Mouse (Mus musculus) stomach, embryonic 14.5 days (tissue): ENCODE measurements around the gene Raly. TPM values are rescaled to one million over a fixed set of nuclear protein-coding genes. Genes with fewer than 3 reads are reported as not detected.
A peak's percentile ranks its signal among the peaks of the same experiment; 100 is the strongest.

Source experiments
- ATAC-seq: fragments of 200-750 bp; cut with Nextera tagmentation; 2 replicates; pipeline ENCODE4 v1.8.0; 2017; ENCODE audit warnings: low read depth, moderate TSS enrichment; ENCODE audit not compliant: insufficient number of reproducible peaks, insufficient read depth, low FRiP score
- H3K27ac ChIP-seq: fragments of 300-500 bp; sonication (generic); 2 replicates; pipeline ENCODE4 v1.5.1; 2014; ENCODE audit warnings: mild to moderate bottlenecking, low read length, moderate library complexity, mixed read lengths
- H3K27me3 ChIP-seq: fragments of 300-500 bp; sonication (generic); 2 replicates; pipeline ENCODE4 v1.6.1; 2014; ENCODE audit warnings: low read length, control low read depth, mixed read lengths; ENCODE audit not compliant: control insufficient read depth, insufficient read depth
- H3K36me3 ChIP-seq: fragments of 300-500 bp; sonication (generic); 2 replicates; pipeline ENCODE4 v1.6.1; 2014; ENCODE audit warnings: mild to moderate bottlenecking, control low read depth, low read length, moderate library complexity, mixed read lengths; ENCODE audit not compliant: control insufficient read depth, insufficient read depth
- H3K4me1 ChIP-seq: fragments of 300-500 bp; sonication (generic); 2 replicates; pipeline ENCODE4 v1.6.1; 2014; ENCODE audit warnings: low read length, control low read depth, mixed read lengths; ENCODE audit not compliant: control insufficient read depth, insufficient read depth
- H3K4me2 ChIP-seq: fragments of 300-500 bp; sonication (generic); replicated peaks from 2 replicates; pipeline ENCODE4 v1.6.1; 2014; ENCODE audit warnings: low read depth, low read length, control low read depth
- H3K4me3 ChIP-seq: fragments of 300-500 bp; sonication (generic); 2 replicates; pipeline ENCODE4 v1.5.1; 2014; ENCODE audit warnings: low read depth, low read length, control low read depth
- H3K9ac ChIP-seq: fragments of 300-500 bp; sonication (generic); replicated peaks from 2 replicates; pipeline ENCODE4 v1.6.1; 2014; ENCODE audit warnings: low read depth, mild to moderate bottlenecking, control low read depth, low read length, moderate library complexity, mixed read lengths
- H3K9me3 ChIP-seq: fragments of 300-500 bp; sonication (generic); 2 replicates; pipeline ENCODE4 v1.6.1; 2016; ENCODE audit warnings: low read depth, low read length, control low read depth; ENCODE audit not compliant: control insufficient read depth
- WGBS: fragments of 180-500 bp; shearing (Covaris S2); extraction: QIAGEN DNeasy Blood & Tissue Kit; methylation state at CpG from one replicate; pipeline ENCODE4 v1.1.7; 2014; 5-methylcytosine and 5-hydroxymethylcytosine counted together
- polyA plus RNA-seq: library from polyadenylated mRNA; unstranded; fragments of >200 nt; fragmentation: Nextera tagmentation; extraction: Ambion mirVana; gene quantifications from 2 replicates; pipeline ENCODE4 v1.2.1, GENCODE M21; 2014

The Raly gene
- polyA plus RNA-seq, 1 experiment from 2014 or later, result 77.4 TPM

GRCm38 (mm10) chr2:154786776-154787175, 4.1 kb upstream of the Raly start:
- no peaks in the 10 kb centered on the region for H3K36me3 ChIP-seq
- no peak overlapping the region for H3K4me3 ChIP-seq
- no peak overlapping the region for H3K27ac ChIP-seq
- WGBS, result 80% methylated on average over 11 of the region's 11 CpGs
- no peaks in the 10 kb centered on the region for H3K9me3 ChIP-seq
- H3K4me1 ChIP-seq, result 0 out of 2 replicates have a peak, but pooled peaks cover 5% of the 10 kb centered on the region
- ATAC-seq, result no peak
- no peaks in the 10 kb centered on the region for H3K27me3 ChIP-seq
- no peak overlapping the region for H3K4me2 ChIP-seq
- no peak overlapping the region for H3K9ac ChIP-seq

- Histone ChIP-seq H3K4me3 (no peak overlapping the region), H3K4me2 (no peak overlapping the region), H3K9ac (no peak overlapping the region), H3K9me3 (no peaks in the 10 kb centered on the region), H3K27me3 (no peaks in the 10 kb centered on the region), H3K4me1 (peaks cover 24% of the 10 kb centered on the region; the same call in 1 of the 2 replicates), H3K36me3 (no peaks in the 10 kb centered on the region), H3K27ac (no peak overlapping the region)
- 71% methylated on average over 6 of the region's 6 CpGs for WGBS
- no peak for ATAC-seq
Observed at GRCm38 (mm10) chr2:154789381-154789780, 1.5 kb upstream of the Raly start.

GRCm38 (mm10) chr2:154789977-154790655, 780 bp upstream of the Raly start:
- Histone ChIP-seq H3K4me1 (peaks cover 30% of the 10 kb centered on the region; the same call in 1 of the 2 replicates), H3K27me3 (no peaks in the 10 kb centered on the region), H3K27ac (peak overlapping the region; percentile 15; the same call in 1 of the 2 replicates), H3K9ac (peak overlapping the region; percentile 25; the same call in 1 of the 2 replicates), H3K36me3 (no peaks in the 10 kb centered on the region), H3K4me2 (peak overlapping the region; percentile 47), H3K4me3 (peak overlapping the region; percentile 29), H3K9me3 (no peaks in the 10 kb centered on the region)
- 2% methylated on average over 14 of the region's 14 CpGs for WGBS
- no peak for ATAC-seq

- H3K36me3 ChIP-seq, result no peaks in the 10 kb centered on the region
- peak overlapping the region; percentile 98 for H3K27ac ChIP-seq
- peak overlapping the region; percentile 98 for H3K4me3 ChIP-seq
- no peaks in the 10 kb centered on the region for H3K9me3 ChIP-seq
- peak; percentile 44; the same call in 1 of the 2 replicates for ATAC-seq
- no peaks in the 10 kb centered on the region for H3K27me3 ChIP-seq
- H3K4me2 ChIP-seq, result peak overlapping the region; percentile 67
- under 1% methylated on average over 65 of the region's 67 CpGs for WGBS
- peaks cover 30% of the 10 kb centered on the region for H3K4me1 ChIP-seq
- H3K9ac ChIP-seq, result peak overlapping the region; percentile 99
Observed at GRCm38 (mm10) chr2:154791661-154792642, 1.1 kb downstream of the Raly start.

GRCm38 (mm10) chr2:154803372-154803771, 12.5 kb downstream of the Raly start:
- Histone ChIP-seq H3K27me3 (no peaks in the 10 kb centered on the region), H3K36me3 (no peaks in the 10 kb centered on the region), H3K27ac (no peak overlapping the region), H3K4me3 (no peak overlapping the region), H3K4me2 (no peak overlapping the region), H3K9me3 (no peaks in the 10 kb centered on the region), H3K9ac (no peak overlapping the region), H3K4me1 (peaks cover 20% of the 10 kb centered on the region)
- ATAC-seq, result no peak
- WGBS, result 97% methylated on average over 1 of the region's 1 CpGs

GRCm38 (mm10) chr2:154803845-154804244, 12.9 kb downstream of the Raly start:
- no peaks in the 10 kb centered on the region for H3K27me3 ChIP-seq
- ATAC-seq, result no peak
- 52% methylated on average over 4 of the region's 4 CpGs for WGBS
- no peaks in the 10 kb centered on the region for H3K9me3 ChIP-seq
- peaks cover 17% of the 10 kb centered on the region for H3K4me1 ChIP-seq
- no peak overlapping the region for H3K9ac ChIP-seq
- H3K4me3 ChIP-seq, result no peak overlapping the region
- no peaks in the 10 kb centered on the region for H3K36me3 ChIP-seq
- no peak overlapping the region for H3K27ac ChIP-seq
- no peak overlapping the region for H3K4me2 ChIP-seq

- Histone ChIP-seq H3K9ac (no peak overlapping the region), H3K4me2 (no peak overlapping the region), H3K27ac (no peak overlapping the region), H3K4me1 (peaks cover 17% of the 10 kb centered on the region), H3K9me3 (no peaks in the 10 kb centered on the region), H3K36me3 (no peaks in the 10 kb centered on the region), H3K4me3 (no peak overlapping the region), H3K27me3 (no peaks in the 10 kb centered on the region)
- no peak for ATAC-seq
- 57% methylated on average over 1 of the region's 1 CpGs for WGBS
Observed at GRCm38 (mm10) chr2:154807689-154808088, 16.8 kb downstream of the Raly start.

- no peak overlapping the region for H3K4me3 ChIP-seq
- H3K9me3 ChIP-seq, result no peaks in the 10 kb centered on the region
- no peak overlapping the region for H3K4me2 ChIP-seq
- 83% methylated on average over 1 of the region's 1 CpGs for WGBS
- H3K36me3 ChIP-seq, result no peaks in the 10 kb centered on the region
- H3K27me3 ChIP-seq, result no peaks in the 10 kb centered on the region
- peaks cover 13% of the 10 kb centered on the region for H3K4me1 ChIP-seq
- H3K27ac ChIP-seq, result no peak overlapping the region
- H3K9ac ChIP-seq, result no peak overlapping the region
- ATAC-seq, result no peak
Observed at GRCm38 (mm10) chr2:154809107-154809762, 18.3 kb downstream of the Raly start.
